ENCODE assay signal across 14 mouse cellular contexts in genomic region chr13:40649096-40650035, GRCm38 (mm10).
DNase-seq lines count a peak whose midpoint lies in the region; ATAC-seq lines count a peak whose summit lies in the region.
"Had no signal": no experiment of that assay in that cellular context is flagged by ENCODE, and none has a peak within 500 bp of the region (broad histone marks: within the 10 kb centered on the region; RNA-seq: fewer than 3 reads in every experiment).

No protein-coding gene starts in this region.

- WGBS in heart, embryonic 14.5 days, result 46% methylated on average over 10 of the region's 10 CpGs
- 37% methylated on average over 10 of the region's 10 CpGs for whole genome bisulfite sequencing in heart, embryonic 10.5 days
- WGBS in hindbrain, embryonic 12.5 days, result 32% methylated on average over 10 of the region's 10 CpGs
- WGBS in midbrain, embryonic 15.5 days, result 36% methylated on average over 10 of the region's 10 CpGs

- H3K36me3 ChIP-seq in heart, embryonic 14.5 days (ENCODE audit: control insufficient read depth, insufficient read depth, low read length), result no peaks in the 10 kb centered on the region
- H3K36me3 ChIP-seq in heart, embryonic 10.5 days, result no peaks in the 10 kb centered on the region
- H3K36me3 ChIP-seq in hindbrain, embryonic 12.5 days, result no peaks in the 10 kb centered on the region
- no peaks in the 10 kb centered on the region for H3K36me3 ChIP-seq in midbrain, embryonic 15.5 days (replicated peaks)

- no peaks in the 10 kb centered on the region for H3K27me3 ChIP-seq in heart, embryonic 14.5 days (ENCODE audit: control insufficient read depth, insufficient read depth, low read length)
- H3K27me3 ChIP-seq in heart, embryonic 10.5 days (ENCODE audit: insufficient read depth, poor library complexity, severe bottlenecking), result peaks cover 4% of the 10 kb centered on the region; the same call in 1 of the 2 replicates
- H3K27me3 ChIP-seq in hindbrain, embryonic 12.5 days, result no peaks in the 10 kb centered on the region; the same call in 1 of the 2 replicates
- 0 out of 2 replicates have a peak, but pooled peaks cover 2% of the 10 kb centered on the region for H3K27me3 ChIP-seq in midbrain, embryonic 15.5 days (replicated peaks)

- H3K9me3 ChIP-seq in heart, embryonic 14.5 days (ENCODE audit: control insufficient read depth, low read length), result no peaks in the 10 kb centered on the region
- H3K9me3 ChIP-seq in heart, embryonic 10.5 days, result no peaks in the 10 kb centered on the region
- H3K9me3 ChIP-seq in hindbrain, embryonic 12.5 days (replicated peaks), result no peaks in the 10 kb centered on the region
- H3K9me3 ChIP-seq in midbrain, embryonic 15.5 days, result no peaks in the 10 kb centered on the region

- peak overlapping the region; percentile 5; the same call in 1 of the 2 replicates for H3K4me2 ChIP-seq in heart, embryonic 14.5 days (ENCODE audit: low read length)
- H3K4me2 ChIP-seq in hindbrain, embryonic 12.5 days (replicated peaks), result peak overlapping the region; percentile 30
- peak overlapping the region; percentile 20; the same call in 1 of the 2 replicates for H3K4me2 ChIP-seq in midbrain, embryonic 15.5 days

- DNase-seq in heart, embryonic 10.5 days (ENCODE audit: low spot score), result no peak
- DNase-seq in WW6 (ENCODE audit: low read depth, low spot score), result peak; percentile 50
- DNase-seq in adrenal gland, postnatal 14 days, result no peak
- DNase-seq in urinary bladder, adult 2 months (ENCODE audit: low spot score), result no peak
- no peak for DNase-seq in cerebellum, postnatal 14 days
- DNase-seq: cerebellum, adult 8-10 months; heart, adult 18-20 months; kidney, postnatal 25 days; lung, adult 18-20 months; right cerebral cortex, postnatal 4 days had no signal

- H3K27ac ChIP-seq in heart, embryonic 14.5 days (replicated peaks in 1 of 2; ENCODE audit: control insufficient read depth in 1 of 2, insufficient read depth in 1 of 2, low read depth in 2 of 2, low read length in 2 of 2), result no peak overlapping the region
- no peak overlapping the region for H3K27ac ChIP-seq in heart, embryonic 10.5 days
- H3K27ac ChIP-seq in hindbrain, embryonic 12.5 days, result peak overlapping the region; percentile 30; the same call in 1 of the 2 replicates
- H3K27ac ChIP-seq in midbrain, embryonic 15.5 days, result no peak overlapping the region

- no peak overlapping the region for H3K4me3 ChIP-seq in heart, embryonic 14.5 days (ENCODE audit: control insufficient read depth in 1 of 2, insufficient read depth in 1 of 2, low read depth in 1 of 2, low read length in 2 of 2)
- no peak overlapping the region for H3K4me3 ChIP-seq in heart, embryonic 10.5 days
- no peak overlapping the region for H3K4me3 ChIP-seq in hindbrain, embryonic 12.5 days
- H3K4me3 ChIP-seq in midbrain, embryonic 15.5 days, result no peak overlapping the region
- H3K4me3 ChIP-seq: erythroblast, embryonic 14.5 days had no signal

- no peak overlapping the region for H3K9ac ChIP-seq in heart, embryonic 14.5 days (ENCODE audit: low read length)
- H3K9ac ChIP-seq in hindbrain, embryonic 12.5 days, result no peak overlapping the region
- H3K9ac ChIP-seq in midbrain, embryonic 15.5 days, result no peak overlapping the region

- no peak for ATAC-seq in heart, embryonic 14.5 days (ENCODE audit: insufficient number of reproducible peaks, insufficient read depth, low FRiP score, low read depth)
- no peak for ATAC-seq in hindbrain, embryonic 12.5 days (ENCODE audit: low FRiP score)
- ATAC-seq in midbrain, embryonic 15.5 days (replicated peaks), result 0 out of 2 replicates have a peak, but pooled peaks have one; percentile 41

- H3K4me1 ChIP-seq in heart, embryonic 14.5 days (ENCODE audit: control insufficient read depth in 2 of 2, insufficient read depth in 2 of 2, low read length in 2 of 2), result peaks cover 6 to 7% of the 10 kb centered on the region in 2 experiments; a peak in 3 of 4 replicates
- peaks cover 7% of the 10 kb centered on the region for H3K4me1 ChIP-seq in heart, embryonic 10.5 days
- peaks cover 15% of the 10 kb centered on the region for H3K4me1 ChIP-seq in hindbrain, embryonic 12.5 days
- H3K4me1 ChIP-seq in midbrain, embryonic 15.5 days, result peaks cover 16% of the 10 kb centered on the region; the same call in 1 of the 2 replicates
